Mouse (Mus musculus) adrenal gland, adult 8-10 months (tissue): ENCODE measurements around the gene Bclaf3. TPM values are rescaled to one million over a fixed set of nuclear protein-coding genes. Genes with fewer than 3 reads are reported as not detected.
"Not testable (repeated sequence)": the region's sequence is repeated elsewhere in the genome, so short reads cannot be mapped to it uniquely, and the experiment has no call there.

ENCODE experiments used
- DNase-seq: peaks from one replicate; pipeline ENCODE4 v3.0.0; 2022
- total RNA-seq, 4 experiments: library from RNA; stranded (reverse); gene quantifications; 2 replicates each; pipeline ENCODE4 v1.2.4; 2022

The Bclaf3 gene
- total RNA-seq: 10 to 100 TPM in 3 of 4 experiments, 1 to 10 TPM in 1; 8.2 to 12.9 (median 10.6) TPM

DNA sequence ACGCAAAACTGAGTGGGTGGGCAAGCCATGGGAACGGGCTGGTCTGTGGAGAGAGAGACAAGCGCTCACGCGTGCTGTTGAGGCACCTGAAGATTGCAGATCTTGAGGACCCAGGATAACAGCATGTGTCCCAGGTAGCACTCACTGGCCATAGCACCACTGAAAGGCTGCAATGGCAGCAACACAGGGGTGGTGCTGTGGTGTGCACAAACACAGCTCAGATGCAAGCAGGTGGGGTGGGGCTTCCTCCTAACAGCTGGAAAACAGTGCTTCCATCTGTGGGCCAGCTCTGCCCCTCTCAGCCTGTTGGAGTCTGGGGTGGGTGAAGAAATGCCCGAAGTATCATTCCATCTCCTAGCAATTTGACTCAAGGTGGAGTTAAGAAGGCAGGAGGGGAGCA lies at the start of gene Bclaf3:
Gene Bclaf3 (plus strand): TSS at position 301 of the 400 bp plus-strand sequence.
- DNase-seq: no peak

DNA sequence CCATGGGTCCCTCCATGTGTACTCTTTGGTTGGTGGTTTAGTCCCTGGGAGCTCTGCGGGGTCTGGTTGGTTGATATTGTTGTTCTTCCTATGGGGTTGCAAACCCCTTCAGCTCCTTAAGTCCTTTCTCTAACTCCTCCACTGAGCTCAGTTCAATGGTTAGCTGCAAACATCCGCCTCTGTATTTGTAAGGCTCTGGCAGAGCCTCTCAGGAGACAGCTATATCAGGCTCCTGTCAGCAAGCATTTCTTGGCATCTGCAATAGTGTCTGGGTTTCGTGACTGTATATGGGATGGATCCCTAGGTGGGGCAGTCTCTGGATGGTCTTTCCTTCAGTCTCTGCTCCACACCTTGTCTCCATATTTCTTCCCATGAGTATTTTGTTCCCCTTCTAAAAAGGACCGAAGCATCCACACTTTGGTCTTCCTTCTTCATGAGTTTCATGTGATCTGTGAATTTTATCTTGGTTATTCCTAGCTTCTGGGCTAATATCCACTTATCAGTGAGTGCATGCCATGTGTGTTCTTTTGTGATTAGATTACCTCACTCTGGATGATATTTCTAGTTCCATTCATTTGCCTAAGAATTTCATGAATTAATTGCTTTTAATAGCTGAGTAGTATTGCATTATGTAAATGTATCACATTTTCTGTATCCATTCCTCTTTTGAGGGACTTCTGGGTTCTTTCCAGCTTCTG lies 48.1 kb upstream of the Bclaf3 start:
- DNase-seq: not testable (repeated sequence)

DNA sequence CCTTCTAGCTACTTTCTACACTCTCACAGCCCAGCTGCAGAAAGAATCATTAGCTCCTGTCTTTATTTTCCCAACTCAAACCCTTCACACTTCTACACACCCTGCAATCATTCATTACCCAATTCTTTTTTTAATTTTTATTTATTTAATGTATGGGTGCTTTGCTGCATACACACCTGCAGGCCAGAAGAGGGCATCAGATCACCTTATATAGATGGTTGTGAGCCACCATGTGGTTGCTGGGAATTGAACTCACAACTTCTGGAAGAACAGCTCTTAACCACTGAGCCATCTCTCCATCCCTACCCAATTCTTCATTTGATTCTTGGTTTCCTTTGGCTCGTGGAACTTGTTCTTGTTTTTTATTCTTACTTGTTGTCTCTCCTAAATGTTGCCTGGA lies 42.2 kb upstream of the Bclaf3 start:
- DNase-seq: no peak

DNA sequence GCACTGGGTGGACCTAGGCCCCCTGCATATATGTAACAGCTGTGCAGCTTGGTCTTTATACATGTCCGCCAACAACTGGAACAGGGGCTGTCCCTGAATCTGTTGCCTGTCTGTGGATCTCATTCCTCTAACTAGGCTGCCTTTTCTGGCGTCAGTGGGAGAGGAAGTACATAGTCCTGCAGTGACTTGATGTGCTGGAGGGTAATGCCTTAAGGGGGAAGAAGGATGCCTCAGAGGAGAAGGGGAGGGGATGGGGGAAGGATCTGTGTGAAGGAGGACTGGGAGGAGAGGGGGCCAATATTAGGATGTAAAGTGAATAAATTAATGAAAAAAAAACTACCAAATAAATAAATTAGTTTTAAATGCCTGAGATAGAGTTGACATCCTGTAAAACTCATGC lies 23.3 kb upstream of the Bclaf3 start:
- no peak for DNase-seq

DNA sequence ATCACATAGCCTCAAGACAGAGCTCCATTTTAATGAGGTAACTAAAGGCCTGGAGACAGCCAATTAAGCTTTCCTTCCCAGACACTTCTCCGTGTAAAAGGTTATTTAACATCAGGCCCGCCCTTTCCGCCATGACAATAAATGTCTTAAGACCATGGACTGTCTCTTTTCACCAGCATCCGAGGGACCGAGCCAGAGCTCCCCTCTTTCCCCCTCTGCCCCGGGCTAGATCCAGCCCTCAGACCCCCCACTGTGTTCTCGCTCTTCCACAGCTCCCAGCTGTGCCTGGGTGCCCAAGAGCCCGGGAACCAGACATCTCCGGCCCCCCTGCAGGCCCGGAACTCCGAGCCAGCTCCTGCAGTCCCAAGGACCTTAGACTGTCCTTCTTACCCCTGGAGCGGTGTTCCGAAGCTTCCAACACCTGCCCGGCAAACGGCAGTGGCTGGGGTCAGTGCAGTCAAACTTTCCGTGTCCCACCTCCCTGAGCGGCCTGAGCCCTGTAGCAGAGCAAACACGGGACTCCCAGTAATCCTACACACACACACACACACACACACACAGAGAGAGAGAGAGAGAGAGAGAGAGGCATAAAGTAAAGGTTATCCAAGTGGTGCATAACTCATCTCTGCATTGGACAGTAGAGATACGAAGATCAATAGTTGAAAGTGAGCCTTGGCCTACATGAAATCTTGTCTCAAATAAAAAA lies 18.0 kb upstream of the Bclaf3 start:
- DNase-seq: no peak

GRCm38 (mm10) chrX:159509042-159509441 lies 17.4 kb upstream of the Bclaf3 start:
- DNase-seq: no peak

GRCm38 (mm10) chrX:159509847-159510715 lies 16.4 kb upstream of the Bclaf3 start:
- DNase-seq: no peak

DNA sequence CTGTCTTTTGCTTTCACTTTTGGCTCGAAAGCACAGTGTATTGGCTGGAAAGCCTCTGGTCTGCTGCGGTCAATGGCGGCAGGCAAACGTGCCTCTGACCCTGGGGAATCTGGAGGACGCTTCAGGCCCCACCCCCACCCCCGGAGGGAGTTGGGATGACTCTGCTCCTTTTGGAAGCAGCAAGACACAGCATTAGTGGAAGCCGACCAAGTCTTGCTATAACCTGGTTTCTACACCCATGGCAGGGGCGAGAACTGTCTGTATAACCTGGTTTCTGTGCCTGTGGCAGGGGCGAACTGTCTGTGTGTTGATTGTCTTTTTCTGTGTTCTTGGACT lies 15.8 kb upstream of the Bclaf3 start:
- DNase-seq: no peak

DNA sequence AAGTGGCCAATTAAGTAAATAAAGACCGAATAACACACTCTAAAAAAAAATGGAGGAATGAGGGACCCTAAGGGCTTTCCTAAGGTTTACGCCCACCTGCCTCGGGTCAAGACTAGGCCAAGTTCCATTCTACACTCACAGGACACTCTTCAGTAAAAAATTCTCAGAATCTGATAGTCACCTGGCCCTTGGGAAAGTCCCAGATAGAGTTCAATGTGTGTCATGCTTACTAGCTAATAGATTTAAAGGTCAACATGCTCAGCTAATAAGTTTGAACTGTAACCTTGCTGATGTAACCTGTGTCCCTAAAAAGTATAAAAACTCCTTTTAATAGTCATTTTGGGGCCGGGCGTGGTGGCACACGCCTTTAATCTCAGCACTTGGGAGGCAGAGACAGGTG lies 10.9 kb upstream of the Bclaf3 start:
- no peak for DNase-seq

DNA sequence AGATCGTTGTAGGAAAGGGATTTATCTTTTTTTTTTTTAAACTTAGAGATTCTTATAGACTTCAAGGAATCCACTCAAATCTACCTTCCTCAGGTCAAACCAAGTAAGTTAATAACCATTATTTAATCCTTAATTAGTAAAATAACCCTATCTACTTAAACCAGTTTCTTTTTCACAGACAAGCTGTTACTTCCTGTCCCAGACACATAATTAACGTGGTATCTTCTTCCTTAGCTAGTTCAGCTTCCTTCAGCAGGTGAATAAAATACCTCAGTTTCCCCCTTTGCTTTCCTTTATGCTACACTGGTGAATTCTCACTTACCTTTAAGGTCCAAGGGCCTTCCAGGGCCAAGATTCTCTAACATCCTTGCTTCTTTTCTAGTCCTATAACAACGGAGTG lies 4.7 kb upstream of the Bclaf3 start:
- no peak for DNase-seq

- no peak for DNase-seq
These were observed 3.8 kb upstream of the Bclaf3 start for GRCm38 (mm10) chrX:159522651-159523050.

GRCm38 (mm10) chrX:159532427-159532810 lies 5.9 kb downstream of the Bclaf3 start:
- DNase-seq: peak; percentile 96

DNA sequence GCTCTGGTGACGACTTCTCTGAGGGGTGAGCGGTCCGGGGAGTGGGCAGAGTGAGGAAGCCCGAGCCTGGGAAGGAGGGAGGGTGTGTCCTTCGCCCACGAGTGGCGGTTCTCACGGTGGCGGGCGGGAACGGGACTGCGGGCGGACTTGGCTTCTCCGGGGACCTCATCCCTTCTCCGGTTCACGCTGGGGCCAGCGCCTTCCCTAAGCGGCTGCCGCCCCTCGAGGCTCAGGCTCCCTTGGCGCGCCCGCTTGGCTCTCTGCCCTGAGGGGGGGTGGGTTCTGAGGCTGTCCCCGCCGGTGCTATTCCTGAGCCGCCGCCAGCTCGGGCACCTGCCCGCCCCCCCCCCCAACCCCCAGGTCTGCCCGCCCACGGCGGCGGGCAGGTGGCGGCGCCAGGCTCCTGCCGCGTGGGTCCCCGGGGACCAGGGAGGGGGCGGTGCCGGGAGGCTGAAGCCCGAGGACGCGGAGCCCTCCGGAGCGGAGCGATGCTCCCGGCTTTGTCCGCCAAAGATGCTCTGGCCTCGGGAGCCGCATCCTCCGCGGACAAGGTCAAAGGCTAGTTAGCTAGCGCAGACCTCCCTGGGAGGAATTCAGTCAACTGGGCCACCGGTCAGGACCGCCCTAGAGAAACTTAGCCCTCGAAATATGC lies 6.4 kb downstream of the Bclaf3 start:
- no peak for DNase-seq

DNA sequence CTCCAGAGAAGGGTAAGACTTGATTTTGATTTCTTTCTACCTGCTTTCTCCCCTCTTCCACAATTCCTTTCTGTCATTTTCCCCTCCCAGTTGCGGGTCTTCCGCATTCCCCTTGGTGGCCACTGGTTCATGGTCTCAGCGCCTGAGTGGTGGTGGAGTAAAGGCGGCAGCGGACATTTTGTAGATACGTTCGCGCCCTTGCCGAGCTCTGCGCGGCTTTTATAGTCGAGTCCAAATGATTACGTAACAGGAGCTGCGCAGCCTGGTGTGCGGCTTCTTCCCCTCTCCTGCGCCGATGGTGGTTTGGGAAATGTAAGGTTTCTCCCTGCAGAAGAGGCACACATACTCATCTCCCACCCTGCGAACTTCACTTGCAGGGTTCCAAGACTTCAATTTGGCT lies 15.4 kb downstream of the Bclaf3 start:
- DNase-seq: no peak

- DNase-seq: no peak
These were observed 20.6 kb downstream of the Bclaf3 start for GRCm38 (mm10) chrX:159547093-159547492.

DNA sequence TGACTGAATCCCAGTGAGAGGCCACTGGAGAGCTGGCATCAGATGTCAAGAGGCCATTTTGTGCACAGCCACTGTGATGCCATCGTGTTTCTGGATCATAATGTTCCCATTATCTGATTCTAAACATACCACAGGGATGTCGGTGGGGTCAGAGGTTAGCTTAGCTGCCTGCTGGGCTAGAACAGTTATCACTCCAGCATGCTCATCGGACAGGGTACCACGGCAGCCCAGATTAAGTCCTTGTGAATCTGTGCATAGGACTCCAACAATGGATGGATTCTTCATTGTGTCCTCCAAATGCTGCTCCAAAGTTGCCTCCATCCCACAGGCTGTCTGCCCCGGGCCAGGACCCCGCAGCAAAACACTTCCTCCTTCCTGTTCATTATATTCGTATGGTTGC lies 58.2 kb downstream of the Bclaf3 start:
- DNase-seq: not testable (repeated sequence)

DNA sequence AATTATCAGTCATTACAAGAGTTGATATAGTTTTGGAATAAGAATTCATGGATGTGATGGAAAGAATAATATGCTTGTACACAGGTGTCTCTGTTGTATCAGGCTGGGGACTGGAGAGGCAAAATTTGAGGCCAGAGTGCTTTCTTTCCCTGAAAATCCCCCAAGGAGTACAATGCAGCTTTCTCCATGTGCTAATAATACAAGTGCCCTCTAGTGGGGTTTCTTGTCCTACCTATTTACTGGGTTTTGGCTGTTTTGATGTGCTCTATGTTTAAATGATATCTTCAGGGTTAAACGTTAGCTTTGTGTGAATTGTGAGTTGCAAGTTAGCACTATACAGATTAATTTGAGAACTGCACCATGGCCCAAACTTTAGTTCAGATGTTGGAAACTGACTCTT lies 65.1 kb downstream of the Bclaf3 start:
- no peak for DNase-seq

- no peak for DNase-seq
These were observed 71.0 kb downstream of the Bclaf3 start for GRCm38 (mm10) chrX:159597502-159597901.

- no peak for DNase-seq
These were observed 78.3 kb downstream of the Bclaf3 start for GRCm38 (mm10) chrX:159604832-159605231.

- no peak for DNase-seq
These were observed 80.4 kb downstream of the Bclaf3 start for GRCm38 (mm10) chrX:159606936-159607335.

DNA sequence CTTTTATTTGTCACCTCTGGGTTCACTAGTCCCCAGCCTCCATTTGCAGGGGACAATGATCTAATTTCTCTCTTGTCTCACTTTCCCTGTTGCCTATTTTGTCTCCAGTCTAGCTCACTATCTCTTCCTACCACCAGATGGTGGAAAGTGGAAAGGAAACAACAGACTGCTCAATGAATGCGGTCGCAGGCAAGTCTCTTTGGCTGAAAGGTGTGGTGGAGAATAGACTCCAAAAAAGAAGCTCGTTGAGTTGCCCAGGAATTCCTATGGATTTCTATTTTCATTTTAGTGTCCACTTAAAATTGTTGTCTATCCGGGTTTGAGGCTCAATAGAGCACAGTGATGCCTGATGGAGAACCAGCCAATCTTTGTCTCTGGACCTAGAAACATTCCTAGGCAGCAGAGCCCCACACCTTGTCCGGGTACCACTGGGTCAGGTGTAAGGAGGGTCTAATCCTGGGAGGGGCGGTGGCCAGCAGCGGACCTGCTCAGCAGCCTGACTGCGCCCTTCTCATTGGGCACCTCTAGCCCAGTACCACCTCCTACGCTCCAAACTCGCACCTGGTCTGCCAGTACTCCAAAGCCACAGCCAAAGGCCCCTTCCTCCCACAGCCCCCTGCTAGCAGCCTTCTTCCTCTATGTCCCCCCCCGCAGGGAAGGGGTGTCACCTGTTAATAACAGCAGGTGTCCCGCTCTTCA lies 99.9 kb downstream of the Bclaf3 start:
- no peak for DNase-seq

- peak; percentile 39 for DNase-seq
These were observed 100.6 kb downstream of the Bclaf3 start, which contains the start of gene Sh3kbp1 for GRCm38 (mm10) chrX:159626907-159627587. Sh3kbp1 (plus strand) TSS chrX:159627272.
